Mouse (Mus musculus): Measurements from ENCODE around the gene Adarb1. TPM values are rescaled to one million over a fixed set of nuclear protein-coding genes. Genes with fewer than 3 reads are reported as not detected.

Gene Adarb1
- polyA plus RNA-seq, 1 experiment from 2014 or later = 10.9 TPM

DNA sequence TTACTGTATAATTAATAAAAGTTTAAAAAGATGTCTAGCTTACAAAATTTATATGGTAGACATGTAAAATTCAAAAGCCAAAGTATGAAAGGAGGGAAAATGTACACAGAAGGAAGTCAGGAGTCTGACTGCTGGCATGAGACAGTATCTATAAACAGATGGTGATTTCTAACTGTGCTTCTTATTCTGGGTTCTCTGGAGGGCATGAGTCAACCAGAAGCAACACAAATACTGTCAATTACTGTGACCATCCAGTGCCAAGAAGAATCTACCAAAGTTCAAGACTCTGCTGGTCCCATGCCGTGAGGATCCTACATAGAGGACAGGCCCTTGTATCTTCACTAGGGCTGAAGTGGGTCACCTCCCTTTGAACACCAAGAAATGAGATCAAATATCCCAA is 43.1 kb downstream of the Adarb1 start:
- no peak overlapping the region for H3K4me2 ChIP-seq (replicated peaks)
- H3K4me3 ChIP-seq (replicated peaks) = no peak overlapping the region
- H3K9me3 ChIP-seq = no peaks in the 10 kb centered on the region
- H3K36me3 ChIP-seq = no peaks in the 10 kb centered on the region
- WGBS = 88% methylated on average over 1 of the region's 1 CpGs
- H3K4me1 ChIP-seq (replicated peaks) = 0 out of 2 replicates have a peak, but pooled peaks cover 2% of the 10 kb centered on the region
- no peak for ATAC-seq
- no peak overlapping the region for H3K27ac ChIP-seq
- no peaks in the 10 kb centered on the region for H3K27me3 ChIP-seq
- H3K9ac ChIP-seq (replicated peaks) = no peak overlapping the region

DNA sequence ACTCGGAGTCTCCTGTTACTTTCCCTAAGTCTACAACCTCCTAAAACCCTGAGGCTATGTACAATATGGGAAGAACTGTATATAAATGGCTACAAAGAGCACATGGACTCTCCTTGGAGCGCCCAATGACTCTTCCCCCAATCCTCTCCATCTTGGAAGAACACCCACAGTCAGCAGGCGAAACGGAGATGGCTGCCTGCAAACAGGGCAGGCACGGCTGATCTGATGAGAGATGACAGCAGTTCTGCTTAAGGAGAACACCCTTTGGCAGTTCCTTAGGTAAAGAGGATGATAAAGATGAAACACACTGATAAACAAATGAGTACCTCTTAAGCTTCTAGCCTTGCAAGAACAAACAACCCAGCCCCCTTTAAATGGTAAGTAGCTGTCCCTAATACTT is 43.7 kb downstream of the Adarb1 start:
- no peak for ATAC-seq
- Histone ChIP-seq H3K9ac (replicated peaks) (no peak overlapping the region), H3K4me2 (replicated peaks) (no peak overlapping the region), H3K4me1 (replicated peaks) (0 out of 2 replicates have a peak, but pooled peaks cover 2% of the 10 kb centered on the region), H3K27me3 (no peaks in the 10 kb centered on the region), H3K9me3 (no peaks in the 10 kb centered on the region), H3K4me3 (replicated peaks) (no peak overlapping the region), H3K36me3 (no peaks in the 10 kb centered on the region), H3K27ac (no peak overlapping the region)
- WGBS = 88% methylated on average over 5 of the region's 5 CpGs

DNA sequence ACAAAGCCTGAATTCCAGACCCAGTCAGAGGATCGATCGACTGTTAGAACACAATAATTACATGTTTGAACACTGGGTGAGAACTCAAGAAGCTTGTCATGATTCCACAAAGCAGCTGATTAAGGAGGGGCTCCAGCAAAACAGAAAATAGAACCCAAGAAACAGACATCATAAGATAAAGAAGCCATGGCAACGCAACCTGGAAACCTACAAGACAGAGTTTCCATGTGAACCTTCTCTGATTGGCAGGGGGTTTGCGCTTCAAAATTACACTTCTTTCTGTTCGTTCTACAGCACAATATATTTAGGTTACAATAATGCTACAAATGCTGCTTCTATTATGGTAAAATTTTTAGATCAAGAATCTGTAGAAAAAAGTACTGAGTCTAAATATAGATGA is 47.9 kb downstream of the Adarb1 start:
- H3K27me3 ChIP-seq = no peaks in the 10 kb centered on the region
- no peak overlapping the region for H3K9ac ChIP-seq (replicated peaks)
- no peak overlapping the region for H3K27ac ChIP-seq
- 0 out of 2 replicates have a peak, but pooled peaks cover 2% of the 10 kb centered on the region for H3K4me1 ChIP-seq (replicated peaks)
- H3K4me3 ChIP-seq (replicated peaks) = no peak overlapping the region
- no peak overlapping the region for H3K4me2 ChIP-seq (replicated peaks)
- no peak for ATAC-seq
- no peaks in the 10 kb centered on the region for H3K36me3 ChIP-seq
- H3K9me3 ChIP-seq = no peaks in the 10 kb centered on the region
- WGBS = 85% methylated on average over 5 of the region's 5 CpGs

DNA sequence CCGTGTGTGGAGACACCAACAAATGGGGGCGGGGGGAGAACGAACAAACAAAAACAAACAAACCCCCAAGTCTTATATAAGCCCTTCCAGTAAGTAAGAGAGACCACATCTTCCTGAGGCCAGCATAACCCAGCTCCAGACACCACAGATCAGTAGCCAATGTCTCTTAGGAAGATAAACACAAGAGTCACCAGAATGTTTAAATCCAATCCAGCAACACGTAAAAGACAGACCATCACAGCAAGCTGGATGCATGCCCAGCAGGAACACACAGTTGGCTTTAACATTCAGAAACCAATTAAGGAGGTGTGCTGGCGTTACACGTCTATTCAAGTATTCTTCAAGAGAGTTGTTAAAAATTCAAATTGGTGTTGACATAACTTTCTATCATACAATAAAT is 50.1 kb downstream of the Adarb1 start:
- 77% methylated on average over 6 of the region's 6 CpGs for WGBS
- 0 out of 2 replicates have a peak, but pooled peaks cover 2% of the 10 kb centered on the region for H3K4me1 ChIP-seq (replicated peaks)
- H3K9me3 ChIP-seq = no peaks in the 10 kb centered on the region
- no peak overlapping the region for H3K9ac ChIP-seq (replicated peaks)
- H3K4me2 ChIP-seq (replicated peaks) = no peak overlapping the region
- no peaks in the 10 kb centered on the region for H3K36me3 ChIP-seq
- H3K4me3 ChIP-seq (replicated peaks) = no peak overlapping the region
- no peak overlapping the region for H3K27ac ChIP-seq
- H3K27me3 ChIP-seq = no peaks in the 10 kb centered on the region
- ATAC-seq = no peak

DNA sequence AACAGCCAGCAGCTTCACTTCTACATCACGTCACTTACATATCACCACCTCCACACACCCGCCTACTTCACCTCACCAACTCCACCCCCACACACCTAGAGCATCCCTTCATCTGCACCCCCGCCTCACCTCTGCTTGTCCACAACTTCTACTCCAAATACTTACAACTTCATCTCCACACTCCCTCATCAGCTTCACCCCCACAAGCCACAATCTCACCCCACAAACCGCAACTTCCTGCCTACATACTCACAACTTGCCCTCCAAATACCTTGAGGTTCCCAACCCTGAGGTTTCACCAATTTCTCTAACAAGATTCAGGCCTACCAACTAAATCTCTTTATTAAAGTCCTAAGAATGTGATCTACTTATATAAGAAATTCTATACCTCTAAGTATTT is 51.1 kb downstream of the Adarb1 start:
- Histone ChIP-seq H3K9ac (replicated peaks) (no peak overlapping the region), H3K27ac (no peak overlapping the region), H3K36me3 (no peaks in the 10 kb centered on the region), H3K27me3 (no peaks in the 10 kb centered on the region), H3K4me2 (replicated peaks) (no peak overlapping the region), H3K4me3 (replicated peaks) (no peak overlapping the region), H3K4me1 (replicated peaks) (no peaks in the 10 kb centered on the region), H3K9me3 (no peaks in the 10 kb centered on the region)
- no peak for ATAC-seq
- 93% methylated on average over 4 of the region's 4 CpGs for WGBS

DNA sequence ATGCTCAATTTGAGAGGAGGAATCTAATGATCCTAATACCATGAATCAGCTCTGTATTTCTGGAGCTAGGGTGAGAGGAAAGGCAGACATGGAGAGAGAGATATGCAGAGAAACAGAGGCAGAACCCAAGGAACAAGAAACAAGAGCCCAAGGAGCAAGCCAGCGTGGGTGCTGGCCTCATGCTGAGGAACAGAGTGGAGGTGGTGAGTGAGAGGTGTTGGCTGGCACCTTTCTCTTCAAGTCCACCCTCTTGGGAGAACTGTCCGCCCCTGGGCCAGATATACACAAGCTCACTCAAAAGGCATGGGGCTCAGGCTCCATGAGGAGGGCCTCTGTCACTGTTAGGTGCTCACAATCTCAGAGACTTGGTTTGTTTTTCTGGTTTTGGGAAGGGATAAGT is 52.9 kb downstream of the Adarb1 start:
- no peak overlapping the region for H3K4me2 ChIP-seq (replicated peaks)
- no peak overlapping the region for H3K27ac ChIP-seq
- H3K4me3 ChIP-seq (replicated peaks) = no peak overlapping the region
- no peaks in the 10 kb centered on the region for H3K4me1 ChIP-seq (replicated peaks)
- no peaks in the 10 kb centered on the region for H3K9me3 ChIP-seq
- H3K9ac ChIP-seq (replicated peaks) = no peak overlapping the region
- no peaks in the 10 kb centered on the region for H3K36me3 ChIP-seq
- no peaks in the 10 kb centered on the region for H3K27me3 ChIP-seq
- 91% methylated on average over 2 of the region's 2 CpGs for WGBS
- ATAC-seq = no peak

DNA sequence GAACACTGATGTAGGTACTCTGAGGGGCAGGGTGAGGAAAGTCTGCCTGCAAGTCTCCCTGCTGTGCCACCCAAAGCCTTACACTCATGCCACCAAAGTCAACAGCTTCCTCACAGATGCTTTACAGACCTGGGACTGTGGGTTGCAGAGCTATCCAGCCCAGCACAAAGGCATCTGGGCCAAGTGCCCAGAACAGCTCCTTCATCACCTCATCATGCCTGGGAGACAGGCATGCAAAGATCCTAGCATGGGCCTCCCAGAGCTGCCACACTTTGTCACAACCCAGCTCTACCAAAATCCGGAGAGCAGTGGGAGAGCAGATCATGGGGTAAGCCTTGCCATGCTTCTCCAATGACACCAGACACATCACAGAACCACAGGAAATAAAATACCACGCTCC is 57.6 kb downstream of the Adarb1 start:
- Histone ChIP-seq H3K4me1 (replicated peaks) (no peaks in the 10 kb centered on the region), H3K4me2 (replicated peaks) (no peak overlapping the region), H3K9ac (replicated peaks) (no peak overlapping the region), H3K27ac (no peak overlapping the region), H3K36me3 (no peaks in the 10 kb centered on the region), H3K27me3 (no peaks in the 10 kb centered on the region), H3K9me3 (no peaks in the 10 kb centered on the region), H3K4me3 (replicated peaks) (no peak overlapping the region)
- ATAC-seq = no peak
- WGBS = 95% methylated on average over 2 of the region's 2 CpGs

DNA sequence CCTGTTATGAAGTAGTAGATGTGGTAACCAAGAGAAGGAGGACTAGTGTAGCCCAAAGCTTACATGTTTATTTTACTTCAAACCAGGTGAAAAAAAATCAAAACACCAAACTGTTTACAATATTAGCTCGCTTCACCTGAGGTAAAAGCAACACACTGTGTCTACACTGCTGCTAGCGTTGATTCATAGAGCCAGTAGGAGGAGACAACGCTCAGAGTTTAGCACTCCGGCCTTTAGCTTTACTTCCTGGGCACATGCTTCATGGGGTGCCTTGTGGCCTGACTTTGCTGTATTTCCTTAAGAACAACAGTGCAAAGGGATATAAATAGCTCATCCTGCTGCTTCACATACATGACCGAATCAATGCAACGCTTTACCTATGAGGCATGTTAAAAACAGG is 60.1 kb downstream of the Adarb1 start:
- Histone ChIP-seq H3K4me1 (replicated peaks) (no peaks in the 10 kb centered on the region), H3K36me3 (no peaks in the 10 kb centered on the region), H3K27me3 (no peaks in the 10 kb centered on the region), H3K9ac (replicated peaks) (no peak overlapping the region), H3K9me3 (no peaks in the 10 kb centered on the region), H3K27ac (no peak overlapping the region), H3K4me3 (replicated peaks) (no peak overlapping the region), H3K4me2 (replicated peaks) (no peak overlapping the region)
- ATAC-seq = no peak
- 87% methylated on average over 6 of the region's 6 CpGs for WGBS

DNA sequence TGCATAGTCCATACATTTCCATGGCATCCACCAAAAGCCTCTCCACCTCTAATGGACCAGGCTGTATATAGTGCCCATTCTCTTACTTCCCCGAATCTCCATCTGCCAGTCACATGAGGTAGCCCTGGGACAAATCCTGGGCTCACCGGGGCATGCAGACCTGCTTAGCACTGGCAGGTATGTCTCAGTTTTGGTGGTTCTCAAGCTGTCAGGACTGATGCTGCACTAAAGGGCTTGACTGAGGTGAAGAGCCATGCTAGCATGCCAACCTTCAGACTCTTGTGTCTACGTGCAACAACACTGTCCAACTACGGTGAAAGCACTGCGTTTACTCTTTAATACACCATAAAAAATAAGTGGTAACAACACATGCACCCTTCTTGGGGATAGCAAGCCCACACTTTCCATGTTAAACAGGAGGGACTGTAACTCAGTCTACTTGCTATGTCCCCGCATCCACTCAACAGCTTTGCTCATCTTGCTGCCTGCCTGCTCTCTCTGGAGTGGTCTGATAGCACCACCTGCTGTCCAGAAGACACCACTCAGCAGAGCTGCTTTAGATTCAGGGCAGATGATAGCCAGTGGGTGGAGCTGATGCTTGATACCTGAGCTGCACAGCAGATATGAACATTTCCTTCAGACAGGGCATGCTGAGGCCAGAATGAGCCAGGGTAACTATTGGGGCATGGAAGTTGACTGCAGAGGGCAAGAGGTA is 64.9 kb downstream of the Adarb1 start:
- Histone ChIP-seq H3K27me3 (no peaks in the 10 kb centered on the region), H3K36me3 (0 out of 2 replicates have a peak, but pooled peaks cover 4% of the 10 kb centered on the region), H3K4me1 (replicated peaks) (no peaks in the 10 kb centered on the region), H3K4me3 (replicated peaks) (no peak overlapping the region), H3K4me2 (replicated peaks) (no peak overlapping the region), H3K9me3 (no peaks in the 10 kb centered on the region), H3K9ac (replicated peaks) (no peak overlapping the region), H3K27ac (no peak overlapping the region)
- WGBS = 84% methylated on average over 6 of the region's 6 CpGs
- peak; percentile 92 for ATAC-seq

DNA sequence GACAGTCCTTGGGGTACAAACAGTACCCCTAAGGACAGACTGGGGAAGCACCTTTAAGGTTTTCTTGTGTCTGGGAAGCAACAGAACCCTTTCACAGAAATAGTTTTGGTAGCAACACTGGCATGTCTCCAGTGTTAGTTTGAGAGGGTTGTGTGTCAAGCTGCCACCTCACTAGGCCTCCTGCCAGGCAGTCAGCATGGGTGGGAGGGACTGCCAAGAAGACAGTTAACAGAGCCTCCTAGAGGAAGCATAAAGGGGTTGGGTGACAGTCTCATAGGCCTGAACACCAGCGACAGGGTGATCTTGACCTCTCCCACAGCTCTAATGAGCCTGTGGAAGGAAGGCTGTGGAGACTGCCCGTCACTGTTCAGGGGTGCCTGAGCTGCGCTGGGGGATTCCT is 75.2 kb downstream of the Adarb1 start:
- Histone ChIP-seq H3K4me2 (replicated peaks) (no peak overlapping the region), H3K36me3 (no peaks in the 10 kb centered on the region), H3K27me3 (no peaks in the 10 kb centered on the region; the same call in 1 of the 2 replicates), H3K27ac (no peak overlapping the region), H3K4me1 (replicated peaks) (peaks cover 27% of the 10 kb centered on the region), H3K9me3 (no peaks in the 10 kb centered on the region), H3K4me3 (replicated peaks) (no peak overlapping the region), H3K9ac (replicated peaks) (no peak overlapping the region)
- ATAC-seq = no peak
- 81% methylated on average over 3 of the region's 3 CpGs for WGBS

DNA sequence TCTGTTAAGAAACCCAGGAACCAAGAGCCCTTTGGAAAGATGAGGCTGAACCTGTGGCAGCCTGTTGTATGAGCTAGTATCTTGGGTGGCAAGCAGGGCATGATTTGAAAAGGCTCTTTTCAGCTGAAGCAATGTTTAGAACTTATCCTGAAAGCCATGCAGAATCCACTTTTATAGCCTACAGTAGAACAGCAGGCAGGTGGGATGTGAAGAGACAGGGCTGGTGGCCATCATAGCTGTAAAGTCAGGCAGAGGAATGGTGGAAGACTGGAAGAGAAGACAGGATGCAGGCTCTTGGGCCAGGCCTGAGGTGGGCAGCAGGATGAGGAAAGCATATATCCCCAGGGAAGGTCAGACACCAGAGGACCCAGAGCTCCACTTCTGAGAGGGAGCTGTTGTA is 76.4 kb downstream of the Adarb1 start:
- H3K4me2 ChIP-seq (replicated peaks) = no peak overlapping the region
- no peaks in the 10 kb centered on the region for H3K9me3 ChIP-seq
- H3K4me3 ChIP-seq (replicated peaks) = no peak overlapping the region
- ATAC-seq = no peak
- no peaks in the 10 kb centered on the region for H3K36me3 ChIP-seq
- no peak overlapping the region for H3K27ac ChIP-seq
- H3K27me3 ChIP-seq = no peaks in the 10 kb centered on the region; the same call in 1 of the 2 replicates
- no peak overlapping the region for H3K9ac ChIP-seq (replicated peaks)
- H3K4me1 ChIP-seq (replicated peaks) = peaks cover 30% of the 10 kb centered on the region

DNA sequence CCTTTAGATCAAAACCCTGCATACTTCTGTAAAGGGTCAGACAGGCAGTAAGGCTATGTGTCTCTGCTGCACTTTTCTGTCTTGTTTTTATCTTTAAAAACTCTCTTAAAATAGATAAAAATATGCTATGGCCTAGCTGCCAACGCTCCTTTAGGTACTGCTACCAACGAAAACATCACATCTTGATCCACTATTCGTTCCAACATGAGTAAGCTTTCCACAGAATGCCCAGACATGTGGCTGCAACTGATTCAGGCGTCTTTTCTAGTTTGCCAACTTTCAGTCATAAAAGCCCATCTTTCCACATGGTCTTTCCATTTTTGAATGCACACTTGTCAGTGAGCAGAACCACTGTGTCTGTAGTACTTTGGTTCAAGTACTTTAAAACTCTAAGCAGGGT is 77.0 kb downstream of the Adarb1 start:
- Histone ChIP-seq H3K9ac (replicated peaks) (no peak overlapping the region), H3K4me1 (replicated peaks) (peaks cover 30% of the 10 kb centered on the region), H3K27ac (no peak overlapping the region), H3K27me3 (no peaks in the 10 kb centered on the region; the same call in 1 of the 2 replicates), H3K4me3 (replicated peaks) (no peak overlapping the region), H3K36me3 (no peaks in the 10 kb centered on the region), H3K4me2 (replicated peaks) (no peak overlapping the region), H3K9me3 (no peaks in the 10 kb centered on the region)
- 93% methylated on average over 4 of the region's 4 CpGs for WGBS
- ATAC-seq = no peak

DNA sequence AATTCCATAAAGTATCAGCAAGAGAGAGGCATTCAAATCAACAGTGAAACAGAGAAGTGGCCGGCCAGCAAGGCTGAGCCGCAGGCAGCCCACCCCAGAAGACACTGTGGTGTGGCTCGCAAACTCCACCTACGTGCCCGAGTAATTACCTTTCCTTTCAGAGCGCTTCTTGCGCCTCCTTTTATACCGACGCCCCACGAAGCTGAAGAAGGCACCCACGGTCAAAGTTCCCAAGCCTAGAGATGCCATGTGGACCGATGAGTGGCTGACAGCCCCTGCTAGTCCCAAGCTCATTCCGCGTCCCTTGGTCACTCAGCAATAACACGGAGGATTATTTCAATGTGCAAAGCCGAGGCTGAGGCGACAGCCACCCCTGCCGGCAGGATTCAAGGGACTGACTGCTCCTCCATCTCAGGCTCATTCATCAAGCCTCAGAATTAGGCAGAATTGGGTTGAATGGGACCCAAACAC is 78.2 kb downstream of the Adarb1 start:
- Histone ChIP-seq H3K4me2 (replicated peaks) (peak overlapping the region; percentile 67), H3K27me3 (no peaks in the 10 kb centered on the region; the same call in 1 of the 2 replicates), H3K36me3 (no peaks in the 10 kb centered on the region), H3K4me3 (replicated peaks) (peak overlapping the region; percentile 45), H3K27ac (0 out of 2 replicates have a peak overlapping the region, but pooled peaks have one; percentile 14), H3K9ac (replicated peaks) (peak overlapping the region; percentile 58), H3K4me1 (replicated peaks) (peaks cover 30% of the 10 kb centered on the region), H3K9me3 (no peaks in the 10 kb centered on the region)
- peak; percentile 78 for ATAC-seq
- under 1% methylated on average over 18 of the region's 18 CpGs for WGBS

All from midbrain, embryonic 13.5 days (tissue).